Mouse (Mus musculus) liver, adult 2 months (tissue): ENCODE data around the gene Pdcl3.

Experiments
- CTCF ChIP-seq: fragments of 200-500 bp; IDR thresholded peaks from 2 replicates; pipeline ENCODE4 v1.5.1; 2011; ENCODE audit warnings: low read depth, low read length, control low read depth
- POLR2A ChIP-seq: fragments of 200-500 bp; IDR thresholded peaks from 2 replicates; pipeline ENCODE4 v1.6.1; 2011; ENCODE audit warnings: low read length, control low read depth; ENCODE audit not compliant: insufficient read depth; ENCODE audit errors: extremely low read depth

GRCm38 (mm10) chr1:39006830-39007829, 21.7 kb downstream of the Pdcl3 start:
- no peak for TF ChIP-seq CTCF
- TF ChIP-seq POLR2A: no peak
